Mouse (Mus musculus): Measurements from ENCODE around the gene Slc37a1. TPM values are rescaled to one million over a fixed set of nuclear protein-coding genes. Genes with fewer than 3 reads are reported as not detected.
"Not testable (repeated sequence)": the region's sequence is repeated elsewhere in the genome, so short reads cannot be mapped to it uniquely, and the experiment has no call there.

Slc37a1 gene
- polyA plus RNA-seq, 1 experiment from 2014 or later, result 3.9 TPM

- no peaks in the 10 kb centered on the region for H3K36me3 ChIP-seq (ENCODE audit: insufficient read depth, low read length)
These were observed 20.2 kb upstream of the Slc37a1 start for GRCm38 (mm10) chr17:31266321-31266950.

GRCm38 (mm10) chr17:31267138-31267537 is 19.5 kb upstream of the Slc37a1 start:
- TF ChIP-seq CTCF (IDR thresholded peaks at IDR 0.05; ENCODE audit: low read depth), result no peak
- WGBS, result 79% methylated on average over 4 of the region's 4 CpGs
- H3K9ac ChIP-seq (ENCODE audit: low read depth, low read length), result no peak overlapping the region
- H3K27ac ChIP-seq, result no peak overlapping the region
- H3K9me3 ChIP-seq (replicated peaks; ENCODE audit: low read length), result no peaks in the 10 kb centered on the region
- H3K36me3 ChIP-seq (ENCODE audit: insufficient read depth, low read length), result no peaks in the 10 kb centered on the region
- no peak overlapping the region for H3K4me2 ChIP-seq (ENCODE audit: low read length)
- H3K27me3 ChIP-seq (ENCODE audit: insufficient read depth, low read length), result no peaks in the 10 kb centered on the region
- no peaks in the 10 kb centered on the region for H3K4me1 ChIP-seq (replicated peaks; ENCODE audit: insufficient read depth, low read length)
- DNase-seq (ENCODE audit: low spot score) (no peak), ATAC-seq (replicated peaks; ENCODE audit: low FRiP score, low read depth) (no peak)
- H3K4me3 ChIP-seq (replicated peaks; ENCODE audit: low read depth, low read length), result no peak overlapping the region

More at GRCm38 (mm10) chr17:31266321-31266950, 20.2 kb upstream of the Slc37a1 start:
- Histone ChIP-seq H3K4me1 (replicated peaks; ENCODE audit: insufficient read depth, low read length) (no peaks in the 10 kb centered on the region), H3K4me3 (replicated peaks; ENCODE audit: low read depth, low read length) (no peak overlapping the region), H3K9ac (ENCODE audit: low read depth, low read length) (no peak overlapping the region), H3K4me2 (ENCODE audit: low read length) (no peak overlapping the region), H3K27ac (no peak overlapping the region), H3K9me3 (replicated peaks; ENCODE audit: low read length) (no peaks in the 10 kb centered on the region), H3K27me3 (ENCODE audit: insufficient read depth, low read length) (no peaks in the 10 kb centered on the region)
- ATAC-seq (replicated peaks; ENCODE audit: low FRiP score, low read depth) (no peak), DNase-seq (ENCODE audit: low spot score) (no peak)
- no peak for TF ChIP-seq CTCF (IDR thresholded peaks at IDR 0.05; ENCODE audit: low read depth)
- 73% methylated on average over 7 of the region's 7 CpGs for WGBS

GRCm38 (mm10) chr17:31267603-31268002 is 19.0 kb upstream of the Slc37a1 start:
- Histone ChIP-seq H3K4me1 (replicated peaks; ENCODE audit: insufficient read depth, low read length) (no peaks in the 10 kb centered on the region), H3K4me2 (ENCODE audit: low read length) (no peak overlapping the region), H3K4me3 (replicated peaks; ENCODE audit: low read depth, low read length) (no peak overlapping the region), H3K36me3 (ENCODE audit: insufficient read depth, low read length) (no peaks in the 10 kb centered on the region), H3K27me3 (ENCODE audit: insufficient read depth, low read length) (no peaks in the 10 kb centered on the region), H3K9me3 (replicated peaks; ENCODE audit: low read length) (no peaks in the 10 kb centered on the region), H3K27ac (no peak overlapping the region), H3K9ac (ENCODE audit: low read depth, low read length) (no peak overlapping the region)
- DNase-seq (ENCODE audit: low spot score) (no peak), ATAC-seq (replicated peaks; ENCODE audit: low FRiP score, low read depth) (no peak)
- 77% methylated on average over 6 of the region's 6 CpGs for WGBS
- no peak for TF ChIP-seq CTCF (IDR thresholded peaks at IDR 0.05; ENCODE audit: low read depth)

GRCm38 (mm10) chr17:31268016-31268415 is 18.6 kb upstream of the Slc37a1 start:
- H3K36me3 ChIP-seq (ENCODE audit: insufficient read depth, low read length), result no peaks in the 10 kb centered on the region
- H3K4me2 ChIP-seq (ENCODE audit: low read length), result no peak overlapping the region
- H3K27me3 ChIP-seq (ENCODE audit: insufficient read depth, low read length), result no peaks in the 10 kb centered on the region
- ATAC-seq (replicated peaks; ENCODE audit: low FRiP score, low read depth) (no peak), DNase-seq (ENCODE audit: low spot score) (no peak)
- no peak overlapping the region for H3K4me3 ChIP-seq (replicated peaks; ENCODE audit: low read depth, low read length)
- no peak overlapping the region for H3K9ac ChIP-seq (ENCODE audit: low read depth, low read length)
- H3K27ac ChIP-seq, result no peak overlapping the region
- H3K4me1 ChIP-seq (replicated peaks; ENCODE audit: insufficient read depth, low read length), result no peaks in the 10 kb centered on the region
- no peaks in the 10 kb centered on the region for H3K9me3 ChIP-seq (replicated peaks; ENCODE audit: low read length)
- TF ChIP-seq CTCF (IDR thresholded peaks at IDR 0.05; ENCODE audit: low read depth), result no peak
- WGBS, result 73% methylated on average over 1 of the region's 1 CpGs

GRCm38 (mm10) chr17:31269761-31270160 is 16.8 kb upstream of the Slc37a1 start:
- DNase-seq (ENCODE audit: low spot score) (no peak), ATAC-seq (replicated peaks; ENCODE audit: low FRiP score, low read depth) (no peak)

GRCm38 (mm10) chr17:31270246-31270645 is 16.3 kb upstream of the Slc37a1 start:
- Histone ChIP-seq H3K27ac (no peak overlapping the region), H3K9ac (ENCODE audit: low read depth, low read length) (no peak overlapping the region), H3K4me1 (replicated peaks; ENCODE audit: insufficient read depth, low read length) (no peaks in the 10 kb centered on the region), H3K4me3 (replicated peaks; ENCODE audit: low read depth, low read length) (no peak overlapping the region), H3K27me3 (ENCODE audit: insufficient read depth, low read length) (no peaks in the 10 kb centered on the region), H3K9me3 (replicated peaks; ENCODE audit: low read length) (no peaks in the 10 kb centered on the region), H3K36me3 (ENCODE audit: insufficient read depth, low read length) (no peaks in the 10 kb centered on the region), H3K4me2 (ENCODE audit: low read length) (no peak overlapping the region)
- 93% methylated on average over 4 of the region's 4 CpGs for WGBS
- TF ChIP-seq CTCF (IDR thresholded peaks at IDR 0.05; ENCODE audit: low read depth), result no peak
- ATAC-seq (replicated peaks; ENCODE audit: low FRiP score, low read depth) (no peak), DNase-seq (ENCODE audit: low spot score) (no peak)

More at GRCm38 (mm10) chr17:31269761-31270160, 16.8 kb upstream of the Slc37a1 start:
- no peak overlapping the region for H3K4me3 ChIP-seq (replicated peaks; ENCODE audit: low read depth, low read length)
- no peaks in the 10 kb centered on the region for H3K4me1 ChIP-seq (replicated peaks; ENCODE audit: insufficient read depth, low read length)
- H3K27me3 ChIP-seq (ENCODE audit: insufficient read depth, low read length), result no peaks in the 10 kb centered on the region
- WGBS, result 88% methylated on average over 2 of the region's 2 CpGs
- H3K36me3 ChIP-seq (ENCODE audit: insufficient read depth, low read length), result no peaks in the 10 kb centered on the region
- no peak for TF ChIP-seq CTCF (IDR thresholded peaks at IDR 0.05; ENCODE audit: low read depth)
- no peak overlapping the region for H3K4me2 ChIP-seq (ENCODE audit: low read length)
- H3K9me3 ChIP-seq (replicated peaks; ENCODE audit: low read length), result no peaks in the 10 kb centered on the region
- H3K27ac ChIP-seq, result no peak overlapping the region
- no peak overlapping the region for H3K9ac ChIP-seq (ENCODE audit: low read depth, low read length)

GRCm38 (mm10) chr17:31270736-31271135 is 15.9 kb upstream of the Slc37a1 start:
- 70% methylated on average over 7 of the region's 8 CpGs for WGBS
- not testable (repeated sequence) for H3K27ac ChIP-seq; H3K9me3 ChIP-seq (replicated peaks; ENCODE audit: low read length); H3K9ac ChIP-seq (ENCODE audit: low read depth, low read length); H3K4me3 ChIP-seq (replicated peaks; ENCODE audit: low read depth, low read length); H3K4me1 ChIP-seq (replicated peaks; ENCODE audit: insufficient read depth, low read length); H3K36me3 ChIP-seq (ENCODE audit: insufficient read depth, low read length); H3K27me3 ChIP-seq (ENCODE audit: insufficient read depth, low read length); ATAC-seq (replicated peaks; ENCODE audit: low FRiP score, low read depth); DNase-seq (ENCODE audit: low spot score); H3K4me2 ChIP-seq (ENCODE audit: low read length)

Data from kidney, postnatal 0 days (tissue).